24 mouse cellular contexts compared by ENCODE assay signal in genomic region chr6:52098851-52099250, GRCm38 (mm10). TPM values are rescaled to one million over a fixed set of nuclear protein-coding genes. Genes with fewer than 3 reads are reported as not detected.
"Had no signal": no experiment of that assay in that cellular context is flagged by ENCODE, and none has a peak within 500 bp of the region (broad histone marks: within the 10 kb centered on the region; RNA-seq: fewer than 3 reads in every experiment).

No protein-coding gene starts in this region.

- ATAC-seq: forebrain, embryonic 15.5 days; forebrain, postnatal 0 days; hindbrain, postnatal 0 days; intestine, embryonic 16.5 days had no signal

- H3K36me3 ChIP-seq: forebrain, embryonic 15.5 days; heart, embryonic 13.5 days; heart, embryonic 15.5 days; hindbrain, embryonic 13.5 days; hindbrain, embryonic 15.5 days; limb, embryonic 10.5 days; limb, embryonic 12.5 days; liver, embryonic 13.5 days; liver, embryonic 15.5 days had no signal

- H3K4me3 ChIP-seq: forebrain, embryonic 15.5 days; heart, adult 2 months; heart, embryonic 13.5 days; heart, embryonic 15.5 days; hindbrain, embryonic 13.5 days; hindbrain, embryonic 15.5 days; layer of hippocampus, adult 2 months; left cerebral cortex, adult 2 months; limb, embryonic 10.5 days; limb, embryonic 12.5 days; liver, embryonic 13.5 days; liver, embryonic 15.5 days had no signal

- DNase-seq: forebrain, postnatal 0 days; gastrocnemius, postnatal 14 days; gastrocnemius, postnatal 36 days; heart, adult 11 months; heart, adult 2 months; heart, postnatal 14 days; heart, postnatal 36 days; liver; liver, embryonic 13.5 days had no signal

- H3K4me1 ChIP-seq: heart, embryonic 13.5 days; heart, embryonic 15.5 days; hindbrain, embryonic 15.5 days; limb, embryonic 12.5 days; liver, embryonic 13.5 days; liver, embryonic 15.5 days had no signal

- H3K27ac ChIP-seq: forebrain, embryonic 15.5 days; heart, adult 2 months; heart, embryonic 13.5 days; heart, embryonic 15.5 days; hindbrain, embryonic 13.5 days; hindbrain, embryonic 15.5 days; hindbrain, postnatal 0 days; kidney, postnatal 0 days; layer of hippocampus, adult 2 months; left cerebral cortex, adult 2 months; limb, embryonic 10.5 days; limb, embryonic 12.5 days; liver, embryonic 13.5 days; liver, embryonic 15.5 days had no signal

- H3K9me3 ChIP-seq: forebrain, embryonic 15.5 days; heart, embryonic 13.5 days; heart, embryonic 15.5 days; hindbrain, embryonic 13.5 days; hindbrain, embryonic 15.5 days; limb, embryonic 10.5 days; limb, embryonic 12.5 days; liver, embryonic 13.5 days; liver, embryonic 15.5 days had no signal

- H3K4me2 ChIP-seq: forebrain, embryonic 15.5 days; heart, embryonic 11.5 days; heart, embryonic 13.5 days; heart, embryonic 15.5 days; hindbrain, embryonic 13.5 days; hindbrain, embryonic 15.5 days; limb, embryonic 12.5 days; liver, embryonic 11.5 days; liver, embryonic 13.5 days; liver, embryonic 15.5 days had no signal

- H3K9ac ChIP-seq: forebrain, embryonic 15.5 days; forebrain, postnatal 0 days; heart, embryonic 13.5 days; heart, embryonic 15.5 days; hindbrain, embryonic 13.5 days; hindbrain, embryonic 15.5 days; limb, embryonic 12.5 days; liver, embryonic 13.5 days; liver, embryonic 15.5 days had no signal

- H3K27me3 ChIP-seq: forebrain, embryonic 15.5 days; hindbrain, embryonic 13.5 days; hindbrain, embryonic 15.5 days; limb, embryonic 12.5 days; liver, embryonic 13.5 days; liver, embryonic 15.5 days had no signal

RNA-seq across cellular contexts. Expression of gene Hoxa1, which starts 59.3 kb away (rescaled TPM):
- polyA plus RNA-seq: forebrain, embryonic 15.5 days; forebrain, postnatal 0 days had no signal
